Mouse (Mus musculus) midbrain, postnatal 0 days (tissue): ENCODE measurements at regions not wholly inside any gene's neighbourhood (a gene's known extent, or its start where the extent isn't known, plus 50 kb on each side); places are given as distances from the start of the nearest gene placed in this dataset.

Source experiments
- ATAC-seq: fragments of 200-750 bp; cut with Nextera tagmentation; 2 replicates; pipeline ENCODE4 v1.8.0; 2017; ENCODE audit warnings: moderate number of reproducible peaks, mild to moderate bottlenecking, moderate TSS enrichment, moderate library complexity; ENCODE audit not compliant: low FRiP score
- DNase-seq: peaks from one replicate; pipeline ENCODE4 v3.0.0-alpha.2; 2015; ENCODE audit warnings: low spot score
- H3K27ac ChIP-seq: fragments of 300-500 bp; sonication (generic); 2 replicates; pipeline ENCODE4 v1.5.1; 2014; ENCODE audit warnings: low read depth, mild to moderate bottlenecking, low read length, mixed read lengths
- H3K27me3 ChIP-seq: fragments of 300-500 bp; sonication (generic); 2 replicates; pipeline ENCODE4 v1.6.1; 2014; ENCODE audit warnings: low read length, control low read depth, mixed read lengths; ENCODE audit not compliant: insufficient read depth
- H3K36me3 ChIP-seq: fragments of 300-500 bp; sonication (generic); 2 replicates; pipeline ENCODE4 v1.6.1; 2014; ENCODE audit warnings: low read length, control low read depth, mixed read lengths; ENCODE audit not compliant: insufficient read depth
- H3K4me1 ChIP-seq: fragments of 300-500 bp; sonication (generic); 2 replicates; pipeline ENCODE4 v1.6.1; 2014; ENCODE audit warnings: mild to moderate bottlenecking, control low read depth, antibody characterized with exemption, low read length, mixed read lengths; ENCODE audit not compliant: insufficient read depth
- H3K4me2 ChIP-seq: fragments of 300-500 bp; sonication (generic); 2 replicates; pipeline ENCODE4 v1.6.1; 2014; ENCODE audit warnings: low read depth, mild to moderate bottlenecking, low read length, mixed read lengths; ENCODE audit not compliant: poor library complexity, severe bottlenecking
- H3K4me3 ChIP-seq: fragments of 300-500 bp; sonication (generic); 2 replicates; pipeline ENCODE4 v1.5.1; 2014; ENCODE audit warnings: low read depth, mild to moderate bottlenecking, low read length, moderate library complexity
- H3K9ac ChIP-seq: fragments of 300-500 bp; sonication (generic); replicated peaks from 2 replicates; pipeline ENCODE4 v1.6.1; 2014; ENCODE audit warnings: mild to moderate bottlenecking, low read length, moderate library complexity, mixed read lengths; ENCODE audit not compliant: poor library complexity, severe bottlenecking
- H3K9me3 ChIP-seq: fragments of 300-500 bp; sonication (generic); 2 replicates; pipeline ENCODE4 v1.6.1; 2016; ENCODE audit warnings: low read length, control low read depth
- CTCF ChIP-seq: IDR thresholded peaks from 2 replicates; pipeline ENCODE4 v1.5.1; 2016; ENCODE audit warnings: antibody characterized with exemption, mild to moderate bottlenecking
- WGBS: fragments of 180-500 bp; shearing (Covaris S2); extraction: QIAGEN DNeasy Blood & Tissue Kit; methylation state at CpG from one replicate; pipeline ENCODE4 v1.1.7; 2014; 5-methylcytosine and 5-hydroxymethylcytosine counted together

DNA sequence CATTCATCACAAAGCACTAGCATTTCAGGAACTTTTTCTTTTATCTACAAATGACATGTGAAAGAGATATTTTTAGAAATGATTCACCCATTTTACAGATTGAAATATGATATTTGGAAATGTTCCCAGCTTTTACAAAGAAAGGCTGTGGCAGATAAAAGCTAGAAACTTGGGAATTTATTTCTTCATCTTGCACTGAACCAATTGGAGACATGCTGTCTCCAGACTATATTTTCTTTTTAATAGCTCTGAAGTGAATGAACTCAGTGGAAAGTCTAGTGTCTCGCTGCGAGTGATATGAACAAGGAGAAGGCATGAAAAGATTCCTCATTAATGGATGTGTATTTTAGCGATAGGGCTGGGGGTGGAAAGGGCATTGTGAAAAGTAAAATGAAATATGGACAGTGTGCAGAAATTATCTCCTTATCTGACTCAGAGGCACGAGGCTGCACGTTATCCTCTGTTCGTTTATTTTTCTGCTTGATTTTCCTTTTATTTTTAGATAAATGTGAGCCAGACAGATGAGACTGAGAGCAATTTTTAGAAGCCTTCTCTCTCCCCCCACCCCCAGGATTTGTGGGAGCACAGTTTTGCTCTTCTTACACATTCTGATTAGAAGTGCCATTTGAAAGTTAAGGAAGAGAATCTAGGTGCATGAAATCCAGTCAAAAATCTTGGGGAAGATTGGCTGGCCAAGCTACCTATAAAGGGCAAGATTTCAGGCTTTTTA, 96.0 kb upstream of the Tcf21 start:
- no peak overlapping the region for H3K27ac ChIP-seq
- DNase-seq (no peak), ATAC-seq (no peak)
- H3K36me3 ChIP-seq, result no peaks in the 10 kb centered on the region
- H3K4me2 ChIP-seq, result no peak overlapping the region
- no peak overlapping the region for H3K4me3 ChIP-seq
- no peaks in the 10 kb centered on the region for H3K27me3 ChIP-seq
- H3K9ac ChIP-seq, result no peak overlapping the region
- H3K9me3 ChIP-seq, result no peaks in the 10 kb centered on the region
- TF ChIP-seq CTCF, result no peak
- 77% methylated on average over 6 of the region's 6 CpGs for WGBS
- no peaks in the 10 kb centered on the region for H3K4me1 ChIP-seq

DNA sequence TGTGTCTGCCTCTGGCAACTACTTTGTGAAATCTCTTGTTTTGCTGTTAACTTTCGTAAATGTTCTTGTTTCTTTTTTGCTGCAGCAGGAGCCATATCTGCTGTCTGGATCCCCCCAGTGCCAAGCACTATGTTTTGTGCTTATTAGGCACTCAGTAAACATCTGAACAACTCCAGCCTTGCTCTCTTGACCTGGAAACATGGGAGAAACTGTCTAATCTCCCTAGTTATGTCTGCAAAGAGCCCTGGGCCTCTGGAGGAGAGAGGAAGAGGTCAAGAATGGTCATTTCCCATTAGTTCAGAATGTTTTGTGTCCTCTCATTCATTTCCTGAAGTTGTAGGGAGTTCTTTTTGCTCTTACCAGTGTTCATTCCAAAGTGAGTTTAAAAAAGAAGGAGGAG, 93.1 kb upstream of the Tcf21 start:
- H3K27me3 ChIP-seq, result no peaks in the 10 kb centered on the region
- DNase-seq, result no peak
- no peaks in the 10 kb centered on the region for H3K9me3 ChIP-seq
- no peak for TF ChIP-seq CTCF
- no peak overlapping the region for H3K27ac ChIP-seq
- H3K4me3 ChIP-seq, result no peak overlapping the region
- H3K9ac ChIP-seq, result no peak overlapping the region
- no peaks in the 10 kb centered on the region for H3K36me3 ChIP-seq
- no peaks in the 10 kb centered on the region for H3K4me1 ChIP-seq
- 93% methylated on average over 1 of the region's 1 CpGs for WGBS
- no peak for ATAC-seq
- H3K4me2 ChIP-seq, result no peak overlapping the region

DNA sequence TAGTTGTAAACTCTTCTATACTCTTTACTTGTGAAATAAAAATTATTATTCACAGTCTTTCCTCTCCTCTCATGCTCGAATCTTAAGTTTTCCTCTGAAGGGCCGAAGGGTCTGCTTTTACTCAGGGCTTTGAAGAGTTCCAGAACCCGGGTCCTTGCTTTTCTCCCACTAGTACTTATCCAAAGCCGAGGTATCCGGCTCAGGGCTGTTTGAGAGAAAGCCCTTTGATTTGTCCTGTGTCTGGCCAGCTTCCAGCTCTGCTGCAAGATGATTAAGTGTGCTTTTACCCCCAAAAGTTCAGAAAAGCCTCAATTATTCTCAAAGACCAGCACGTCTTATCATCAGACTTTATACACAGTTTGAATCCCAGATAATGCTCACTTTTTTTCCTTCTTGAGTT, 88.7 kb upstream of the Tcf21 start:
- DNase-seq (no peak), ATAC-seq (no peak)
- no peaks in the 10 kb centered on the region for H3K4me1 ChIP-seq
- TF ChIP-seq CTCF, result no peak
- H3K9me3 ChIP-seq, result no peaks in the 10 kb centered on the region
- no peak overlapping the region for H3K27ac ChIP-seq
- no peak overlapping the region for H3K4me2 ChIP-seq
- H3K9ac ChIP-seq, result no peak overlapping the region
- H3K27me3 ChIP-seq, result no peaks in the 10 kb centered on the region
- H3K4me3 ChIP-seq, result no peak overlapping the region
- no peaks in the 10 kb centered on the region for H3K36me3 ChIP-seq
- 76% methylated on average over 6 of the region's 6 CpGs for WGBS

DNA sequence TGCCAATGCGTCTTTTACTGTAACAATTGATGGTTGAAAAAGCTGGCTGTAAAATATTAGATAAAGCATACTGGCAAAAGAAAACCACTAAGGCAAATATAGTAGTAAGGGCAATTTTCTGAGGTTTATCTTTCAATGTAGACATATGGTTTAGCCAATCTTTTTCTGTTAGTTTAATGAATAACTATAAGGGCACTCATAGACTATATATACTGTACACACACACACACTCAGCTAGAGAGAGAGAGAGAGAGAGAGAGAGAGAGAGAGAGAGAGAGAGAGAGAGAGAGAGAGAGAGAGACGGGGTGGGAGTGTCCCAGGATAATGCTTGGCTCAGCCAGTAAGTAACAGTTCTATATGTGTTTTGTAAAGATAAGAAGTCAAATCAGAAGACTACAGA, 85.3 kb upstream of the Tcf21 start:
- ATAC-seq (no peak), DNase-seq (no peak)
- no peak overlapping the region for H3K27ac ChIP-seq
- no peaks in the 10 kb centered on the region for H3K9me3 ChIP-seq
- 90% methylated on average over 2 of the region's 2 CpGs for WGBS
- no peak overlapping the region for H3K4me3 ChIP-seq
- no peak for TF ChIP-seq CTCF
- no peak overlapping the region for H3K4me2 ChIP-seq
- no peaks in the 10 kb centered on the region for H3K27me3 ChIP-seq
- H3K4me1 ChIP-seq, result no peaks in the 10 kb centered on the region
- H3K36me3 ChIP-seq, result no peaks in the 10 kb centered on the region
- H3K9ac ChIP-seq, result no peak overlapping the region

DNA sequence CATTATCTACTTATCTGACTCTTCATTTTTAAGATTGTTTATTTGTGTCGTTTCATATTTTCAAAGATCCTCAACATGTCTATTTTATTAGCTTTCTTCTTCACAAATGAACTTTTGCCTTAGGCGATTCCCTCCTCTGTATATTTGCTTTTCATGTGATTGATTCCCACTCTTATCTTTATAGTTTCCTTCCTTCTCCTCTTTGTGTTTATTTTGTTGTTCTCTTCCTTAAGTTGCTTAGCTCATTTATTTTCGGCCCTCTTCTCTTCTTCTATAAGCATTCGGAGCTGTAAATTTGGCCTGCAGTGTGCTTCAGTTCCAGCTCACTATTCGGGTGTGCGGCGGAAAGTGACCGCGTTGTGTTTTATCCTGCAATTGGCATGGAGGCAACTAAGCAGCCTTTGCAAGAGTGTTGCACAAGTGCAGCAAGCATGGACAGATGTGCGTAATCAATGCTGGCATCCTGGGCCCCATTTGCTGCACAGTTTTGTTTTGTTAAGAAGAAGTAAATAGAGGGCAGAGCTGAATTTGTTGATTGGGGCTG, 73.5 kb upstream of the Tcf21 start:
- Histone ChIP-seq H3K9ac (no peak overlapping the region), H3K4me2 (no peak overlapping the region), H3K9me3 (no peaks in the 10 kb centered on the region), H3K27ac (no peak overlapping the region), H3K4me3 (no peak overlapping the region), H3K4me1 (no peaks in the 10 kb centered on the region), H3K27me3 (no peaks in the 10 kb centered on the region), H3K36me3 (no peaks in the 10 kb centered on the region)
- 85% methylated on average over 10 of the region's 10 CpGs for WGBS
- no peak for ATAC-seq
- TF ChIP-seq CTCF, result no peak
- no peak for DNase-seq

DNA sequence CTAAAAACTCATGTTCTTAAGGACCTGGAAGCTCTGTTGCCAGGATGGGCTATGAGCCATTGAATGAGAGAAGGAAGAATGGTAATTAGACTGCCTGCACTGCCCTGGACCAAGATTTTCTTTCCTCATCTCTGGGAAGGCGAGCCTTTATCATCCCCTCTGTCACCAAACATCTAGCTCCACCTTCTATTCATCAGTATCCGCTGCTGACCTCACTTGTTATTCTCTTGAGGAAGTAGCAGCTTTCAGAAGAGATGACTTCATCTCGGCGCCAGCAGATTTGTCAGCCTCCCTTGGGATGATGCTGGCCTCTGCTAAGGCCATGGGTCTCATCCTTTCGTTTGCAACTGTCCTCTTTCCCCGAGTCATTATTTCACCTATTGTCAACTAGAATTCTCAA, 67.5 kb upstream of the Tcf21 start:
- no peaks in the 10 kb centered on the region for H3K36me3 ChIP-seq

More for the DNA sequence above, 67.5 kb upstream of the Tcf21 start:
- DNase-seq (no peak), ATAC-seq (no peak)
- no peak overlapping the region for H3K9ac ChIP-seq
- no peak for TF ChIP-seq CTCF
- no peak overlapping the region for H3K27ac ChIP-seq
- H3K4me3 ChIP-seq, result no peak overlapping the region
- no peaks in the 10 kb centered on the region for H3K9me3 ChIP-seq
- 76% methylated on average over 6 of the region's 6 CpGs for WGBS
- no peaks in the 10 kb centered on the region for H3K4me1 ChIP-seq
- no peaks in the 10 kb centered on the region for H3K27me3 ChIP-seq
- H3K4me2 ChIP-seq, result no peak overlapping the region
